Mouse (Mus musculus): ENCODE results near the gene Mcm10. TPM values are rescaled to one million over a fixed set of nuclear protein-coding genes. Genes with fewer than 3 reads are reported as not detected.

The Mcm10 gene
- polyA plus RNA-seq, 1 experiment from 2014 or later: 3.7 TPM

DNA sequence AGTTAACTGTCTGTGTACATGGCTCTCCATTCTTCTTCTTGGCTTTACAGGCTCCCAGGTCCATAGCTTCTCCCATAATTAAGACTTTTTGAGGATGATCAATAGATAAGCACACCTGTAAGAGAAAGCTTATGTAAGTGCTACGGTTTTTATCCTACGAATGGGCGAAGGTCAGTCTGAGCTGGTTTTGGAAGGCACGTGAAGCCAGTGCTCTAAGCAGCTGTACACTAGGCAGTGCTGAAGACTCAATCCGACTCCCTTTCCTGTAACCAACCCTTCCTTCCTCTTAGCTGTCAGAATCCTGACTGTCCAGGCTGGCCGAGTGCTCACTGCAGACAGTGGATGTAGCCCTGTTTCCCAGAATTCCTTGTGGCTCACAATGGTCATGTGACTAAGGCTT lies 11.3 kb downstream of the Mcm10 start:
- 92% methylated on average over 6 of the region's 6 CpGs for WGBS
- no peaks in the 10 kb centered on the region for H3K9me3 ChIP-seq (replicated peaks)
- no peak overlapping the region for H3K4me2 ChIP-seq
- H3K27ac ChIP-seq (replicated peaks): no peak overlapping the region
- no peaks in the 10 kb centered on the region for H3K27me3 ChIP-seq (replicated peaks)
- ATAC-seq (ENCODE audit: low FRiP score): no peak
- no peaks in the 10 kb centered on the region for H3K36me3 ChIP-seq
- H3K4me1 ChIP-seq: no peaks in the 10 kb centered on the region
- no peak overlapping the region for H3K9ac ChIP-seq (replicated peaks)
- H3K4me3 ChIP-seq (replicated peaks): no peak overlapping the region

DNA sequence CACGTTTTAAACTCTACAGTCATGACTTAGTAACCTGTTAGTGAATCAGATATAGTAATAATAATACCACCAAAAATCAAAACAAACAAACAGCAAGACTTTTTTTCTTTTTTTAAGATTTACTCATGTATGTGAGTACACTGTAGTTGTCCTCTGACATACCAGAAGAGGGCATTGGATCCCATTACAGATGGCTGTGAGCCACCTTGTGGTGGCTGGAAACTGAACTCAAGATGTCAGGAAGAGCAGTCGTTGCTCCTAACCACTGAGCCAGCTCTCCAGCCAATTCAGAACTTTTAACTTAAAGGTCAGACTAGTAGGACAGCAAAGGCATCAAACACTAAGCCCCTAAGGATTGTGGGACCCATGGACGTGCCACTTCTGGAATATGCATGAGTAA lies 13.7 kb downstream of the Mcm10 start:
- no peak overlapping the region for H3K27ac ChIP-seq (replicated peaks)
- no peaks in the 10 kb centered on the region for H3K9me3 ChIP-seq (replicated peaks)
- WGBS: 78% methylated on average over 3 of the region's 3 CpGs
- no peaks in the 10 kb centered on the region for H3K4me1 ChIP-seq
- no peak overlapping the region for H3K4me2 ChIP-seq
- no peak overlapping the region for H3K4me3 ChIP-seq (replicated peaks)
- H3K9ac ChIP-seq (replicated peaks): no peak overlapping the region
- H3K27me3 ChIP-seq (replicated peaks): no peaks in the 10 kb centered on the region
- no peaks in the 10 kb centered on the region for H3K36me3 ChIP-seq
- no peak for ATAC-seq (ENCODE audit: low FRiP score)

DNA sequence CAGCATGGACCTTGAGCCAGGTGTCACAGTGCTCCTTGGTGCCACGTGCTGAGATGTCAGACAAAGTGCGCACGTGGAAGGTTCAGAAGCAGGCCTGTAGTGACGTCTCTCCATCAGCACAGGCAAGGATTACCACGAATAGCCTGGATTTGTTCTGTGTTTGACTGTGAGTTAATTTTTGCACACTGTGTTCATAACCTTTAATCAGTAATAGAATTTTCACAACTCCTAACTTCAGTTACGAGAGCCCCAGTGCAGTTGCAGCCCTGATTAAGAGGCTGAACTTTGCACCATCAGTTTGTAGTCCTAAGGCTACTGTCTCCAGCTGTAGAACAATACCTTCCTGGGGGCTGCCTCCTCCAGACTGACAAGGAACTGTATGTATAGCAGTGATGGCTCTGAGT lies 16.2 kb downstream of the Mcm10 start:
- no peaks in the 10 kb centered on the region for H3K36me3 ChIP-seq
- WGBS: 94% methylated on average over 6 of the region's 6 CpGs
- H3K27ac ChIP-seq (replicated peaks): no peak overlapping the region
- no peak overlapping the region for H3K9ac ChIP-seq (replicated peaks)
- H3K4me1 ChIP-seq: no peaks in the 10 kb centered on the region
- no peak for ATAC-seq (ENCODE audit: low FRiP score)
- no peaks in the 10 kb centered on the region for H3K27me3 ChIP-seq (replicated peaks)
- no peaks in the 10 kb centered on the region for H3K9me3 ChIP-seq (replicated peaks)
- no peak overlapping the region for H3K4me2 ChIP-seq
- H3K4me3 ChIP-seq (replicated peaks): no peak overlapping the region

DNA sequence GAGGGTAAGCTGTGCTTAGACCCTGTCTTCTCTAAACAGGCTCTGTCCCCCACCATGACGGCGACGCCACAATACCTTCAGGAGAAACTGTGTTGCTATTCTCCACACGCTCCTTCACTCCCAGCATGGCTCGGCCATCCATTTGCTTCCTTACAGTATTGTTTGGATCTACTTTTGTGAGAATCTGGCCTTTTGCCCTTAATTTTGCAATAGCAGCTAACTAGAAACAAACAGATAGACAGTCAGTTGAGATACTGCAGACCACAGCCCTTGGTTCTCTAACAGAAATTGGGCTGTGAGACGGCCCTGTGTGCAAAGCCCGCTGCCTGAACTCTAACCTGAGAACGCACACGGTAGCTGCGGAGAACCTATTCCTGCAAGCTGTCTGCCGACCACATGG lies 16.9 kb downstream of the Mcm10 start:
- Histone ChIP-seq H3K27me3 (replicated peaks) (no peaks in the 10 kb centered on the region), H3K9me3 (replicated peaks) (no peaks in the 10 kb centered on the region), H3K36me3 (no peaks in the 10 kb centered on the region), H3K4me3 (replicated peaks) (no peak overlapping the region), H3K4me1 (no peaks in the 10 kb centered on the region), H3K9ac (replicated peaks) (no peak overlapping the region), H3K27ac (replicated peaks) (no peak overlapping the region), H3K4me2 (no peak overlapping the region)
- WGBS: 92% methylated on average over 11 of the region's 11 CpGs
- no peak for ATAC-seq (ENCODE audit: low FRiP score)

DNA sequence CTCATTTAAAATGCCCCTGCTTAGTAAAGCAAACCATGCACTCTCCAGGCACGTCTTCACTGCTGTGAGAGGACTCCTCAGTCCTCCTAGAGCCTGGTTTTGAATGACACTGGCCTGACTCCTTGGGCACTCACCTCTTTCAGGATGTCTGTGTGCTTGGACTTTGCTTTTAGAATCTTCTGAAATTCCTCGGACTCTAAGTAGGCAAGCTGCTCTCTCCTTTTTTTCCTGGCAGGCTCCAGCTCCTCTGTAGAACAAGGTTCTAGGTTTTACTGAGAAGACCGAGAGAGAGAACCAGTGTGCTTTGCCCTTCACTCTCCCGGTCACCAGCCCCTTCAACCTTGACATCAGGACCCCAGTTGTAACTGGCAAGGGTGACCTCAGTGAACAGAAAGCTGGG lies 18.2 kb downstream of the Mcm10 start:
- Histone ChIP-seq H3K4me1 (no peaks in the 10 kb centered on the region), H3K27ac (replicated peaks) (no peak overlapping the region), H3K4me3 (replicated peaks) (no peak overlapping the region), H3K9me3 (replicated peaks) (no peaks in the 10 kb centered on the region), H3K4me2 (no peak overlapping the region), H3K36me3 (no peaks in the 10 kb centered on the region), H3K9ac (replicated peaks) (no peak overlapping the region), H3K27me3 (replicated peaks) (no peaks in the 10 kb centered on the region)
- ATAC-seq (ENCODE audit: low FRiP score): no peak
- WGBS: 86% methylated on average over 4 of the region's 4 CpGs

DNA sequence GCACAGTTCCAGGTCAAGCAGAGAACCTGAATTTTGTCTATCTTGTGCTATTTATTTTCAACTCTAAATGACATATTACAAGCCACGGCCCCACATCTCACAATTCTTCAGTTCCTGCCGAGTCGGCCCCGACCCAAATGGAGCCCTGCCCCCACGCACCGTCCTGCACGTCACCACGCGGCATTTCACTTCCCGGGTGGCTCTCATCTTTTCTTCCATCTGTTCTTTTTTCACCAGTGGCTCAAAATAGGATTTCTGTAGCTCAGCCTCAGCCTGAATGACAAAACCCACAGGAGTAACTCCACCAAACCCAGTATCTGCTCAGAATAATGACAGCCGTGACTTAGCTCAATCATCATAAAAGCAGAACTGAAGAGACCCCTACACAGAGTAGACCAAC lies 19.0 kb downstream of the Mcm10 start:
- WGBS: 94% methylated on average over 11 of the region's 11 CpGs

DNA sequence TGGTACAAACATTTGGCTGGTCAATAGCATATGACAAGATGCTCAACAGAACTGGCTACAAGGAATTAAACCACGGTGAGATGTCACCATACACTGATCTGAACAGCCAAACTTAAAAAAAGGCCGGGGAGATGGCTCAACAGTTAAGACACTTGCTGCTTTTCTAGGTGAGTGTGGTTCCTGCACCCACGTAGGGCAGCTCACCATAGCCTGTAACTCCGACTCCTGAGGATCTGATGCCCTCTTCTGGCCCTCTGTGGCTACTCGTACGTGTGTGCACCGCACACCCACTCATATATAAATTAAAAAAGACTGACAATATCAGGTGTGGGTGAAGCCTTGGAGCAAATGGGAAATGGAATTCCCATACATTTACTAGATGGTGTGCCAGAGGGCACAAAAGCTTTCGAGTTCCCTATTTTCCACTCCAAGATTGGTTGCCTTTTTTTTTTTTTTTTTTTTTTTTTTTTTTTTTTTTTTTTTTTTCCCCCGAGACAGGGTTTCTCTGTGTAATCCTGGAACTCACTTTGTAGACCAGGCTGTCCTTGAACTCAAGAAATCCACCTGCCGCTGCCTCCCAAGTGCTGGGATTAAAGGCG lies 23.7 kb downstream of the Mcm10 start:
- ATAC-seq (ENCODE audit: low FRiP score): no peak
- no peaks in the 10 kb centered on the region for H3K9me3 ChIP-seq (replicated peaks)
- no peaks in the 10 kb centered on the region for H3K36me3 ChIP-seq
- no peak overlapping the region for H3K9ac ChIP-seq (replicated peaks)
- no peak overlapping the region for H3K4me2 ChIP-seq
- no peak overlapping the region for H3K4me3 ChIP-seq (replicated peaks)
- no peaks in the 10 kb centered on the region for H3K4me1 ChIP-seq
- no peaks in the 10 kb centered on the region for H3K27me3 ChIP-seq (replicated peaks)
- WGBS: 79% methylated on average over 11 of the region's 11 CpGs
- no peak overlapping the region for H3K27ac ChIP-seq (replicated peaks)

More for the DNA sequence above, 19.0 kb downstream of the Mcm10 start:
- Histone ChIP-seq H3K27me3 (replicated peaks) (no peaks in the 10 kb centered on the region), H3K36me3 (no peaks in the 10 kb centered on the region), H3K4me1 (no peaks in the 10 kb centered on the region), H3K9ac (replicated peaks) (no peak overlapping the region), H3K9me3 (replicated peaks) (no peaks in the 10 kb centered on the region), H3K4me3 (replicated peaks) (no peak overlapping the region), H3K4me2 (no peak overlapping the region), H3K27ac (replicated peaks) (no peak overlapping the region)
- ATAC-seq (ENCODE audit: low FRiP score): no peak

DNA sequence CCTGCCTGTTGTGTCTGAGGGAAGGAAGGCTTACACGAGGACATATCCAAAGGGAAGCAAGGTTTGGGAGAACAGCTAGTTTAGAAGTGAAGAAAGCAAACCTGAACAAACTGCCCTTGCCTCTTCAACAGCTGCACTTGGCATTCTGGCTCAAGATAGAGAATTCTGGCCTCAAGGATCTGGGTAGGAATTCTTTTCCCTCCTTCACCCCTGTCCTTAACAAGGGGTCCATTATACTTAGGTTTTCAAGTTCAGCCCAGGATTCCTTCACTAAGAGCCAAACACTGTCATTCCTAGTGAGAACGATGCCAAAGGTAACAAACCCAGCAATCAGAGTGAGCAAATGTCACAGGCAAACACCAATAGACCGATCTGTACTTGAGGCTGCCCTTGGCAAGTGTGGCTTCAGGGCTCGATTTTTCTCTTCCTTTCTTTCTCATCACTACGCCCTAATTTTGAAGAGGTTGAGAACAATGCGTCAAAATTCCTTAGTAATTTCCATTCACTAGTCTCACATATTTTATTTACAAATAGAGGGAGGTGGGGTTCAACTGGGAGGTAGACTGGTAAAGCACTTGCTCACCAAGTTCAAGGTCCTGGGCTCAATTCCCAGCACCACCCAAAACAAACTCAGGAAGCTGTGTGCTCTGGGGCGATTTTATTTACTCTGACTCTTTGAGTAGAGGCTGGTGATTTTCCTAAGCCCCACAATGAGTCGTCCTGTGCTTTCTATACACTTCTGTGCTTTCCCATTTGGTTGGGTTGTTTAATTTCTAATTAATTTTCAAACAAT lies 25.0 kb downstream of the Mcm10 start:
- WGBS: 86% methylated on average over 8 of the region's 8 CpGs

DNA sequence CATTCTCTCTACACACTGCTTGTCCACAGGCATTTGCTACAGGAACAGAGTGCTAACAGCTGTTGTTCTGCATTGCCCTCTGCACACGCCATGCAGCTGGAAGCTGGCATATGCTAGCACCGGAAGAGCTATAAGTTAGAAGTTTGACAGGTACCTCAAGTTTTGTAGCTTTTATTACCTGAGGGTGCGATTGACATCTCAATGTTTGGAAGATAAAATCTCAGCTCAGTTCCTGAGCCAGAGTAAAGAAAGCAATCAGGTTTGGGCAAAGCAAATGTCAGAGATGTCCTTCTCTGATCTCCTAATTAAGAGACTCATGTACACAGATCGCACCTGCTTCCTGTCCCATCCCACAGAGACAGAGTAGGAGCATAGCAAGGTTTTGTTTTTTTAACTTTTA lies 25.8 kb downstream of the Mcm10 start:
- WGBS: 89% methylated on average over 4 of the region's 4 CpGs
- Histone ChIP-seq H3K36me3 (no peaks in the 10 kb centered on the region), H3K4me2 (no peak overlapping the region), H3K27me3 (replicated peaks) (no peaks in the 10 kb centered on the region), H3K4me1 (no peaks in the 10 kb centered on the region), H3K9ac (replicated peaks) (no peak overlapping the region), H3K9me3 (replicated peaks) (no peaks in the 10 kb centered on the region), H3K4me3 (replicated peaks) (no peak overlapping the region), H3K27ac (replicated peaks) (no peak overlapping the region)
- ATAC-seq (ENCODE audit: low FRiP score): no peak

More for the DNA sequence above, 25.0 kb downstream of the Mcm10 start:
- H3K27me3 ChIP-seq (replicated peaks): no peaks in the 10 kb centered on the region
- no peak overlapping the region for H3K27ac ChIP-seq (replicated peaks)
- H3K4me1 ChIP-seq: no peaks in the 10 kb centered on the region
- H3K9me3 ChIP-seq (replicated peaks): no peaks in the 10 kb centered on the region
- H3K4me2 ChIP-seq: no peak overlapping the region
- ATAC-seq (ENCODE audit: low FRiP score): no peak
- no peak overlapping the region for H3K4me3 ChIP-seq (replicated peaks)
- no peaks in the 10 kb centered on the region for H3K36me3 ChIP-seq
- no peak overlapping the region for H3K9ac ChIP-seq (replicated peaks)

DNA sequence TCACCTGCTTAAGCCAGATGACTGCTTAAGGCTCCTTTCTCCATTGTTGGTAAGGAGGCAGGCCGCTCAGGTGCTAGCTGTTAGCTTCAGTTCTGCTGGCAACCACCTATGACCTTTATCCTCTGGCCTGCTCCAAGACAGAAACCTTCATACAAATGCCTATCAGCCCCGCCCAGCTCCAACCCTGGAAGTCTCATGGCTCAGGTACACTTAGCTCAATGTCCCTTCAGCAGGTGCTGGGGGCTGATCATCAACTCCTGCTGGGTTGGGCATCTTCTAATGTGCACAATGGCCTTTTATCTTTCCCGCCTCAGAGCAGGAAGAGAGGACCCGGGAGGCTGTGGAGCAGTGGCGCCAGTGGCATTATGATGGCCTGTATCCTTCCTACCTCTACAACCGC lies 27.6 kb downstream of the Mcm10 start:
- H3K27me3 ChIP-seq (replicated peaks): no peaks in the 10 kb centered on the region
- no peak for ATAC-seq (ENCODE audit: low FRiP score)
- WGBS: 78% methylated on average over 6 of the region's 6 CpGs
- no peaks in the 10 kb centered on the region for H3K36me3 ChIP-seq
- no peak overlapping the region for H3K4me2 ChIP-seq
- H3K4me3 ChIP-seq (replicated peaks): no peak overlapping the region
- H3K27ac ChIP-seq (replicated peaks): no peak overlapping the region
- no peak overlapping the region for H3K9ac ChIP-seq (replicated peaks)
- H3K4me1 ChIP-seq: no peaks in the 10 kb centered on the region
- H3K9me3 ChIP-seq (replicated peaks): no peaks in the 10 kb centered on the region

DNA sequence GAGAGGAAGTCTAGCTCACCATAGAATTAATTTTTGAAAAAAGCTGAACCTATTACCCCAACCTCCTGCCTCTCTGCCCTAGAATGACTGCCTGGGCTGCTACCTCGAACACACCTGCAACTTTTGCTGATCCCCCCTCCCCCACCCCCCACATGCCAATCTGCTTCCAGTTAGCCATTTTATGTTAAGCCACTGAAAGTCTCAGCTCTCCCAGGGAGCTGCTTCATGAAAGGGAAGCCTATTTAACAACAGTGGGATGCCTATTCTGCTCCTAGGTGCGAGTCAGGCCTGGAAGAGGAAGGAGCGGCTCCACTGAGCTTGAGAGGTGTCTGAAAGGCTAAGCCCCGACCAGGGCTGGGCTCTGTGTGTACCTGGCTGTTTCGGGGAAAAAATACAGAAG lies 28.6 kb downstream of the Mcm10 start:
- Histone ChIP-seq H3K4me1 (no peaks in the 10 kb centered on the region), H3K9ac (replicated peaks) (no peak overlapping the region), H3K36me3 (no peaks in the 10 kb centered on the region), H3K4me3 (replicated peaks) (no peak overlapping the region), H3K9me3 (replicated peaks) (no peaks in the 10 kb centered on the region), H3K4me2 (no peak overlapping the region), H3K27ac (replicated peaks) (no peak overlapping the region), H3K27me3 (replicated peaks) (no peaks in the 10 kb centered on the region)
- WGBS: 42% methylated on average over 5 of the region's 5 CpGs
- ATAC-seq (ENCODE audit: low FRiP score): no peak

DNA sequence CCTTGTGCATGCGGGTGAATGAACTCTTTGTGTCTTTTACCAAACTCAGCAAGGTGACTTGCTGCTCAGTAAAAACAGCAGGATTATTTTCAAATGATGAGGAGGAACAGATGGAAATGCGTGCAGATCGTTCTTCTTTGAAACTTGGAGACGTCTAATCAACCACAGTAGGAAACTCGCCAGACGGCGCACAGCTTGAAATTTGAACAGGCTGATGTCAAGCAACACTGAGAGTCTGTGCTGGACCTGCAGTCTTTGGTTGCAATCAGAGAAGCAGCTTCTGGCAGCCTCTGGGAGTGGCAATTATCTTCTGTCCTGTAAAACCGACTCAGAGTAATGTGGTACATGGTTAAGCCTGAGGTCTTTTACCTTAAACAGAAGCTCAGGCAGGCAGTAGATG lies 34.5 kb downstream of the Mcm10 start:
- Histone ChIP-seq H3K9ac (replicated peaks) (no peak overlapping the region), H3K4me2 (no peak overlapping the region)
- 38% methylated on average over 8 of the region's 8 CpGs for WGBS

More for the DNA sequence above, 34.5 kb downstream of the Mcm10 start:
- Histone ChIP-seq H3K4me1 (0 out of 2 replicates have a peak, but pooled peaks cover 3% of the 10 kb centered on the region), H3K36me3 (no peaks in the 10 kb centered on the region), H3K9me3 (replicated peaks) (no peaks in the 10 kb centered on the region), H3K27me3 (replicated peaks) (no peaks in the 10 kb centered on the region), H3K27ac (replicated peaks) (no peak overlapping the region), H3K4me3 (replicated peaks) (no peak overlapping the region)
- no peak; the same call in 1 of the 2 replicates for ATAC-seq (ENCODE audit: low FRiP score)

All from neural tube, embryonic 15.5 days (tissue).